Mouse (Mus musculus): Measurements from ENCODE around the gene Stac2. TPM values are rescaled to one million over a fixed set of nuclear protein-coding genes. Genes with fewer than 3 reads are reported as not detected.

Gene Stac2
- polyA plus RNA-seq, 1 experiment from 2014 or later = 11.2 TPM

DNA sequence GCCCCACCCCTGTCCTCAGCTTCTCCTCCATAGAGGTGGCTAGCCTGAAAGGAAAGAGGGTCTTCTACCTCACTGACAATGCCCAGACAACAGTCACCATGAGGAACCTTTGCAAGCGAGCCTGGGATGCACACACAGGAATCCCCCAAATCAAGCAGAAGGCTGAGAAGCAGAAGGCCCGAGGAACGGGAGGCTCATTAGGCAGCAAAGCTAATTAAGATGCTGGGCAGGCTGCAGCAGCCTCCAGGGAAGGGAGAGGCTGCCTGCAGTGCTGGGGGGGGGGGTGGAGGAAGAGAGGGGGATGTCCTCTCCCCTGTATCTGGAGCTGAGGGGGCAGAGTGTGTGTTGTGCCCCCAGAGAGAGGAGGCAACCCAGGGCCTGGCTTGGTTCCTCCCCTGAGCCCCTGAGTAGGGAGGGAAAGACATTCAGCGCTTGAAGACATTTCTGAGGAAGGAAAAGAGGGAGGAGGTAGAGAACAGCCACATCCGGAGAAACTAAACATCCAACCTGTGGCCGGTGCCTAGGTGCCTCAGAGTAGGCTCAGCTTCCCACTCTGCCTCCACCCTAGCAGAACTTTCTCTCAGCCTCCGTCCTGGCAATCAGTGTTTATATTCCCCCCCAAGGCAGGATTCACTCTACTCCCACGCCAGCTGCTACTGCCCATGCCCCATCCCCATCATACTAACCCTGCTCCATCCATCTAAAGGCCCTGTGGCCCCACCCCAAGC lies 33.2 kb downstream of the Stac2 start:
- ATAC-seq (ENCODE audit: low FRiP score, low read depth) = no peak

DNA sequence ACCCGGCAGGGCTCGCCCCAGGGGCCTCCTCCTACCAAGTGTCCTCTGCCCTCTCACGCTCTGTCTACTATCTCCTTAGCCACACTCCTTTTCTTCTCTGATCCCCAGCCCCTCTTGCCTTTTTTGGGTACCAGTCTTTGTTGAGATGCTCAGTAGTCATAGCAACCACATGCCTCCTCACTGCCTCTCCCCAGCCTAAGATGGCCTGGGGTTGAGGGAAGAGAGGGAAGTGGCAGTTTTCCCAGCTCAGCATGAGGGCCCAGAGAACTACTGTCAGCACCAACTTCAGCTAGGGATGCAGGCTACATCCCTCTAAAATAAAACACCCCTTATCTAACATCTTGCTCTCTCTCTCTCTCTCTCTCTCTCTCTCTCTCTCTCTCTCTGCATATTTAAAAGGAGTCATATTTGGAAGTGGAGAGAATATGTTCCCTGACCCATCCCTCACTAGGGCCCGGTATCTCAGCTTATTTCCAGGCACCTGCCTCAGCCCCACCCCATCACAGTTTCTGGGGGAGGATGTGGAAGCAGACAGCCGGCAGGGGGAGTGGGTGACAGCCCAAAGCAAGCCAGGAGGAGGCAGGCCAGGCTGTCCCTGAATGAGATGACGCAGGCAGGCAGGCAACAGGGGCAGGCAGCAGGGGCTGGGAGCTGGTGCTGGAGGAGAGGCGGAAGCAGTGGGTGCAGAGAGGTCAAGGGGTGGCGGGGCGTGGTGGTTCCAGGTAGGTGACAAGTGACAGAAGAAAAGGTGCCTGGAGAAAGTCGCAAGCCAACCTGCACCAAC lies 34.2 kb downstream of the Stac2 start:
- peak overlapping the region; percentile 6; the same call in 1 of the 2 replicates for H3K9ac ChIP-seq
- peaks cover 46% of the 10 kb centered on the region for H3K4me1 ChIP-seq
- no peaks in the 10 kb centered on the region for H3K27me3 ChIP-seq (replicated peaks)
- no peak overlapping the region for H3K4me3 ChIP-seq
- H3K4me2 ChIP-seq (replicated peaks) = peak overlapping the region; percentile 82
- ATAC-seq (ENCODE audit: low FRiP score, low read depth) = no peak
- no peak overlapping the region for H3K27ac ChIP-seq
- no peaks in the 10 kb centered on the region for H3K9me3 ChIP-seq
- WGBS = 34% methylated on average over 10 of the region's 10 CpGs
- peaks cover 43% of the 10 kb centered on the region for H3K36me3 ChIP-seq

More for the DNA sequence above, 33.2 kb downstream of the Stac2 start:
- H3K27me3 ChIP-seq (replicated peaks) = no peaks in the 10 kb centered on the region
- peaks cover 46% of the 10 kb centered on the region for H3K4me1 ChIP-seq
- H3K9me3 ChIP-seq = no peaks in the 10 kb centered on the region
- WGBS = 38% methylated on average over 8 of the region's 8 CpGs
- peak overlapping the region; percentile 82 for H3K4me2 ChIP-seq (replicated peaks)
- peak overlapping the region; percentile 3; the same call in 1 of the 2 replicates for H3K4me3 ChIP-seq
- H3K9ac ChIP-seq = peak overlapping the region; percentile 88
- H3K27ac ChIP-seq = peak overlapping the region; percentile 21; the same call in 1 of the 2 replicates
- peaks cover 34% of the 10 kb centered on the region for H3K36me3 ChIP-seq

- Histone ChIP-seq H3K27me3 (replicated peaks) (no peaks in the 10 kb centered on the region), H3K4me3 (no peak overlapping the region), H3K9ac (peak overlapping the region; percentile 35; the same call in 1 of the 2 replicates), H3K27ac (no peak overlapping the region), H3K9me3 (no peaks in the 10 kb centered on the region), H3K36me3 (peaks cover 43% of the 10 kb centered on the region), H3K4me1 (peaks cover 42% of the 10 kb centered on the region), H3K4me2 (replicated peaks) (no peak overlapping the region)
- ATAC-seq (ENCODE audit: low FRiP score, low read depth) = no peak
- 82% methylated on average over 6 of the region's 6 CpGs for WGBS
Observed at GRCm38 (mm10) chr11:98018222-98018621, 35.0 kb downstream of the Stac2 start.

- no peaks in the 10 kb centered on the region for H3K27me3 ChIP-seq (replicated peaks)
- no peak for ATAC-seq (ENCODE audit: low FRiP score, low read depth)
- no peak overlapping the region for H3K9ac ChIP-seq
- no peaks in the 10 kb centered on the region for H3K9me3 ChIP-seq
- H3K27ac ChIP-seq = no peak overlapping the region
- peaks cover 36% of the 10 kb centered on the region for H3K4me1 ChIP-seq
- H3K4me2 ChIP-seq (replicated peaks) = no peak overlapping the region
- 74% methylated on average over 4 of the region's 4 CpGs for WGBS
- H3K36me3 ChIP-seq = peaks cover 52% of the 10 kb centered on the region
- H3K4me3 ChIP-seq = no peak overlapping the region
Observed at GRCm38 (mm10) chr11:98016824-98017223, 36.4 kb downstream of the Stac2 start.

DNA sequence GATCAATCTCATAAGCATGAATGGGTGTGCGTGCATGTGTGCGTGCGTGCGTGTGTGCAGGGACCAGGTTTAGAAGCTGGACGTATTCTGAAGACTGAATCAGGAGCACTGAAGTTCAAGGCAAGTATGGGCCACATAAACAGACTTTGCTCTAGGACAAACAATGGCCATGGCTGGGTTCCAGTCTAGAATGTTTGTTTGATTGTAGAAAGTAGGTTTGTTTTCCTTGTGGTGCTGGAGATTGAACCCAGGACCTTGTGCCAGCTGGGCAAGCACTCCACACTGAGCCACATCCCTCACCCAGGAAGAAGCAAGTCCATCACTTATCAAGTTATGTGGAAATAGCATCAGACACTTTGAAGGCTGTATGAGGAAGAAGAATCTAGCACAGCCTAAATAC lies 37.1 kb downstream of the Stac2 start:
- H3K4me3 ChIP-seq = no peak overlapping the region
- peaks cover 30% of the 10 kb centered on the region for H3K4me1 ChIP-seq
- no peaks in the 10 kb centered on the region for H3K9me3 ChIP-seq
- no peak overlapping the region for H3K9ac ChIP-seq
- no peaks in the 10 kb centered on the region for H3K27me3 ChIP-seq (replicated peaks)
- no peak for ATAC-seq (ENCODE audit: low FRiP score, low read depth)
- H3K4me2 ChIP-seq (replicated peaks) = no peak overlapping the region
- no peak overlapping the region for H3K27ac ChIP-seq
- H3K36me3 ChIP-seq = peaks cover 59% of the 10 kb centered on the region
- WGBS = 91% methylated on average over 5 of the region's 5 CpGs

- Histone ChIP-seq H3K27ac (no peak overlapping the region), H3K4me2 (replicated peaks) (no peak overlapping the region), H3K9me3 (no peaks in the 10 kb centered on the region), H3K36me3 (peaks cover 84% of the 10 kb centered on the region), H3K4me1 (no peaks in the 10 kb centered on the region), H3K4me3 (no peak overlapping the region), H3K27me3 (replicated peaks) (no peaks in the 10 kb centered on the region), H3K9ac (0 out of 2 replicates have a peak overlapping the region, but pooled peaks have one; percentile 29)
- no peak for ATAC-seq (ENCODE audit: low FRiP score, low read depth)
- WGBS = 86% methylated on average over 10 of the region's 10 CpGs
Observed at GRCm38 (mm10) chr11:98012831-98013230, 40.4 kb downstream of the Stac2 start.

DNA sequence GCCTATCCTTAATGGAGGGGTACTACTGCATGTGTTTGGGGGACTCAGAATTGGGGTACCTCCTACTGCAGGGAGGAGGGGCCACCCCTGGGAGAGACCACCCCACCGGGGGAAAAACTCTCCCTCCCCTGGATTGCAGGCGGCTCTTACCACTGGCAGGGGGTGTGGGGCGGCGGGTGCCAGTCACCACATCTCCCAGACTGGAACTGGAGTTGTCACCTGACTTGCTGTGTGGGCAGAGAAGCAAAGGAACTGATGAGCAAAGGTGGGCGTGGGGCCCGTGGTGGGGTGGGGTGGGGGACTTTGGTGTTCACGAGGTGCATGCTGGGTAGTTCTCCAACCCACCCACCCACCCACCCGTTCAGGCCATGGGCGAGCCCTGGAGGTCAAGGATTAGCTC lies 41.5 kb downstream of the Stac2 start:
- H3K9ac ChIP-seq = no peak overlapping the region
- no peaks in the 10 kb centered on the region for H3K27me3 ChIP-seq (replicated peaks)
- H3K27ac ChIP-seq = no peak overlapping the region
- no peaks in the 10 kb centered on the region for H3K4me1 ChIP-seq
- ATAC-seq (ENCODE audit: low FRiP score, low read depth) = no peak
- WGBS = 76% methylated on average over 9 of the region's 9 CpGs
- no peak overlapping the region for H3K4me2 ChIP-seq (replicated peaks)
- H3K36me3 ChIP-seq = peaks cover 83% of the 10 kb centered on the region
- H3K9me3 ChIP-seq = no peaks in the 10 kb centered on the region
- no peak overlapping the region for H3K4me3 ChIP-seq

GRCm38 (mm10) chr11:98008087-98008486 lies 45.2 kb downstream of the Stac2 start:
- Histone ChIP-seq H3K4me3 (no peak overlapping the region), H3K4me2 (replicated peaks) (no peak overlapping the region), H3K9me3 (no peaks in the 10 kb centered on the region), H3K27me3 (replicated peaks) (0 out of 2 replicates have a peak, but pooled peaks cover 2% of the 10 kb centered on the region), H3K36me3 (peaks cover 82% of the 10 kb centered on the region), H3K4me1 (peaks cover 7% of the 10 kb centered on the region; the same call in 1 of the 2 replicates), H3K9ac (no peak overlapping the region), H3K27ac (no peak overlapping the region)
- 91% methylated on average over 11 of the region's 11 CpGs for WGBS
- ATAC-seq (ENCODE audit: low FRiP score, low read depth) = no peak

DNA sequence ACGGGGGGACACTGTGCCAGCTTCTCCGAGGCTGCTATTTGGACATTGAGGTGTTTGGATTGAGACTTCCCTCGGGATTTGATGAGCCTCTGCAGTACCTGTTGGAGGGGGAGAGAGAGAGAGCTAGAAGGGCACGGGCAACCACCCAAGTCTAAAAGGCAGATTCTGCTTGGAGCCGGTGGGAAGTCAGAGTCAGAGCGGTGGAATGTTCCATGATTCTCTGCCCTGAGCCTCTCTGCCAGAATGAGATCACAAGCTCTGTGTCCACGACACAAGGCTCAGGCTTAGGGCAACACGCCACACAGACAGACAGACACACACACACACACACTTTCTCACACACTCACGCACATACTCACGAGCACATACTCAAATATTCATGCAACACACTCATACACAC lies 47.6 kb downstream of the Stac2 start:
- H3K9me3 ChIP-seq = no peaks in the 10 kb centered on the region
- no peak overlapping the region for H3K9ac ChIP-seq
- 85% methylated on average over 10 of the region's 10 CpGs for WGBS
- peaks cover 66% of the 10 kb centered on the region for H3K36me3 ChIP-seq
- H3K4me1 ChIP-seq = peaks cover 22% of the 10 kb centered on the region
- no peak for ATAC-seq (ENCODE audit: low FRiP score, low read depth)
- no peak overlapping the region for H3K4me3 ChIP-seq
- no peak overlapping the region for H3K27ac ChIP-seq
- peaks cover 18% of the 10 kb centered on the region for H3K27me3 ChIP-seq (replicated peaks)
- H3K4me2 ChIP-seq (replicated peaks) = no peak overlapping the region

GRCm38 (mm10) chr11:98005076-98005475 lies 48.2 kb downstream of the Stac2 start:
- peaks cover 60% of the 10 kb centered on the region for H3K36me3 ChIP-seq
- H3K27me3 ChIP-seq (replicated peaks) = peaks cover 18% of the 10 kb centered on the region
- ATAC-seq (ENCODE audit: low FRiP score, low read depth) = no peak

DNA sequence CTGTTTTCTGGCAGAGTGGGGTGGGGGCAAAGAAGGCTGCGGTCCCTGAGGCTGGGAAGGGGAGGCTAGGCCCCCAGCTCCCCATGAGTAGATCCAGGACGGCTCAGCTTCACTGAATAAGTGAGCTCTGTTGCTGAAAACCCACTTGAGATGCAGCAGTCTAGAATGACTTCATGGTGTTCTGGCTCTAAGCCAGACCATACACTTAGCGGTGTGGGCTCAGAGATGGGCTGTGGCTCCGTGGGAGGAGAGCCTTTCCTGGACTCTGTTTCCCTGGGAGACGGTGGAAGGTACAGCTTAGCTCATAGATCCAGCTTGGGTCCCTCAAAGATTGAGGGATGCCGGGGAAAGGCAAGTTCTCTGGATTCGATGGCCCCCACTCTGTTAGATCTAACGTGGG lies 49.1 kb downstream of the Stac2 start:
- peaks cover 18% of the 10 kb centered on the region for H3K27me3 ChIP-seq (replicated peaks)
- H3K36me3 ChIP-seq = peaks cover 51% of the 10 kb centered on the region
- H3K27ac ChIP-seq = no peak overlapping the region

More at GRCm38 (mm10) chr11:98005076-98005475, 48.2 kb downstream of the Stac2 start:
- H3K9me3 ChIP-seq = no peaks in the 10 kb centered on the region
- H3K4me3 ChIP-seq = no peak overlapping the region
- H3K4me1 ChIP-seq = peaks cover 22% of the 10 kb centered on the region
- no peak overlapping the region for H3K27ac ChIP-seq
- H3K9ac ChIP-seq = no peak overlapping the region
- WGBS = 56% methylated on average over 13 of the region's 13 CpGs
- H3K4me2 ChIP-seq (replicated peaks) = no peak overlapping the region

DNA sequence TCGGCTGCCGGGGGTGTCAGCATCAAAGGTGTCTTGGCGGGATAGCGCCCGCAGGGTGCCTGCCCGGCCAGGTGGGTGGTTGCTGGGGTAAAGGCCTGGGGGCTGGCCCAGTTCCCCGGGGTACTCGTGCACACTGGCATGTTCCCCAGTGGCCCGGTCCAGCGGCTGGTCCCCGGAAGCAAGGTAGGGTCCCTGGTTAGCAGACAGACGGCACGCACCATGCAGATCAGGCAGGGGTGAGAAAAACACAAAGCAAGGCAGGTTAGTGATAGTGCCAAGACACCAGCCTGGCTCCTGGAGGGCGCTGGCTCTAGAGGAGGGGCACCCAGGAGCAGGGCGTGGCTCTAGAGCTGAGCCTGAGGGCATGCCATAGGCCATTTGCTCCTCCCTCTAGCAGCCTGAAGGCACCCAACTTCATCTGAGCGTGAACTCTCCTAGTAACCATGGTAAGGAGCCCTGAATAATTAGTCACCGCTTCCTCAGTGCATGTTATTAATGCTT lies 50.0 kb downstream of the Stac2 start:
- Histone ChIP-seq H3K9ac (0 out of 2 replicates have a peak overlapping the region, but pooled peaks have one; percentile 26), H3K4me3 (no peak overlapping the region), H3K4me1 (peaks cover 22% of the 10 kb centered on the region), H3K27me3 (replicated peaks) (peaks cover 18% of the 10 kb centered on the region), H3K9me3 (no peaks in the 10 kb centered on the region), H3K36me3 (peaks cover 42% of the 10 kb centered on the region), H3K27ac (no peak overlapping the region), H3K4me2 (replicated peaks) (peak overlapping the region; percentile 43)
- no peak for ATAC-seq (ENCODE audit: low FRiP score, low read depth)
- WGBS = 33% methylated on average over 17 of the region's 17 CpGs

More for the DNA sequence above, 49.1 kb downstream of the Stac2 start:
- Histone ChIP-seq H3K9ac (no peak overlapping the region), H3K4me2 (replicated peaks) (no peak overlapping the region), H3K4me3 (no peak overlapping the region), H3K4me1 (peaks cover 22% of the 10 kb centered on the region), H3K9me3 (no peaks in the 10 kb centered on the region)
- no peak for ATAC-seq (ENCODE audit: low FRiP score, low read depth)
- WGBS = 84% methylated on average over 8 of the region's 8 CpGs
